Comparison of ENCODE assay signal across 14 mouse cellular contexts in genomic region chr8:126881641-126882140, GRCm38 (mm10).
DNase-seq lines count a peak whose midpoint lies in the region; ATAC-seq and TF ChIP-seq lines count a peak whose summit lies in the region.
"Had no signal": no experiment of that assay in that cellular context is flagged by ENCODE, and none has a peak within 500 bp of the region (broad histone marks: within the 10 kb centered on the region; RNA-seq: fewer than 3 reads in every experiment).

No protein-coding gene starts in this region.

- H3K9ac ChIP-seq in midbrain, embryonic 13.5 days (replicated peaks) = no peak overlapping the region
- H3K9ac ChIP-seq: forebrain, embryonic 12.5 days; hindbrain, embryonic 14.5 days; limb, embryonic 13.5 days; midbrain, embryonic 12.5 days had no signal

- no peaks in the 10 kb centered on the region for H3K27me3 ChIP-seq in heart, embryonic 10.5 days (ENCODE audit: insufficient read depth, poor library complexity, severe bottlenecking)
- H3K27me3 ChIP-seq in spleen, adult 2 months (ENCODE audit: control insufficient read depth, insufficient read depth, low read length) = no peaks in the 10 kb centered on the region
- no peaks in the 10 kb centered on the region for H3K27me3 ChIP-seq in midbrain, embryonic 13.5 days
- H3K27me3 ChIP-seq: forebrain, embryonic 12.5 days; limb, embryonic 13.5 days; midbrain, embryonic 12.5 days had no signal

- peaks cover 42% of the 10 kb centered on the region for H3K4me1 ChIP-seq in heart, embryonic 10.5 days
- H3K4me1 ChIP-seq in spleen, adult 2 months (ENCODE audit: control insufficient read depth, insufficient read depth, insufficient read length) = peaks cover 8% of the 10 kb centered on the region; the same call in 1 of the 2 replicates
- H3K4me1 ChIP-seq in midbrain, embryonic 13.5 days (replicated peaks) = peaks cover 14% of the 10 kb centered on the region

- H3K36me3 ChIP-seq in heart, embryonic 10.5 days = no peaks in the 10 kb centered on the region
- no peaks in the 10 kb centered on the region for H3K36me3 ChIP-seq in spleen, adult 2 months (ENCODE audit: control insufficient read depth, insufficient read depth, low read length)
- no peaks in the 10 kb centered on the region for H3K36me3 ChIP-seq in midbrain, embryonic 13.5 days
- H3K36me3 ChIP-seq: forebrain, embryonic 12.5 days; limb, embryonic 13.5 days; midbrain, embryonic 12.5 days had no signal

- no peak for ATAC-seq in midbrain, embryonic 13.5 days

- no peak overlapping the region for H3K4me3 ChIP-seq in heart, embryonic 10.5 days
- H3K4me3 ChIP-seq in spleen, adult 2 months (ENCODE audit: extremely low read depth, insufficient read depth, insufficient read length) = no peak overlapping the region
- H3K4me3 ChIP-seq in midbrain, embryonic 13.5 days (replicated peaks) = no peak overlapping the region
- H3K4me3 ChIP-seq: forebrain, embryonic 12.5 days; limb, embryonic 13.5 days; midbrain, embryonic 12.5 days had no signal

- intact Hi-C loops in heart, postnatal 25 days (cut with DNase I) = loop anchor here (2.0 kb wide), 1 partner anchor 43 kb away; no protein-coding TSS in a partner anchor

- no peak for TF ChIP-seq CTCF in spleen, adult 2 months (IDR thresholded peaks at IDR 0.05; ENCODE audit: extremely low read depth, insufficient read depth, insufficient read length, insufficient replicate concordance)

- no peaks in the 10 kb centered on the region for H3K9me3 ChIP-seq in heart, embryonic 10.5 days
- no peaks in the 10 kb centered on the region for H3K9me3 ChIP-seq in midbrain, embryonic 13.5 days
- H3K9me3 ChIP-seq: forebrain, embryonic 12.5 days; limb, embryonic 13.5 days; midbrain, embryonic 12.5 days had no signal

- no peak for DNase-seq in heart, embryonic 10.5 days (ENCODE audit: low spot score)
- no peak for DNase-seq in heart, postnatal 25 days (ENCODE audit: low spot score)
- DNase-seq in spleen, adult 2 months (ENCODE audit: low read depth in 1 of 2, low spot score in 2 of 2) = peak in 1 of 2 experiments; percentile 60
- no peak for DNase-seq in spleen, postnatal 10 days (ENCODE audit: low spot score in 2 of 2)
- DNase-seq in fibroblast of lung, adult 2 months (ENCODE audit: low read depth) = peak; percentile 95
- DNase-seq in left cerebral cortex, adult 9 months (ENCODE audit: low spot score in 2 of 2) = no peak
- no peak for DNase-seq in embryo, embryonic 11 days
- DNase-seq: cerebellum, postnatal 25 days; retina, postnatal 1 day had no signal

- WGBS in heart, embryonic 10.5 days = 59% methylated on average over 4 of the region's 4 CpGs
- 65% methylated on average over 4 of the region's 4 CpGs for WGBS in spleen, adult 2 months
- WGBS in midbrain, embryonic 13.5 days = 87% methylated on average over 4 of the region's 4 CpGs

- H3K4me2 ChIP-seq in midbrain, embryonic 13.5 days (replicated peaks) = no peak overlapping the region
- H3K4me2 ChIP-seq: forebrain, embryonic 12.5 days; hindbrain, embryonic 14.5 days; limb, embryonic 13.5 days; midbrain, embryonic 12.5 days had no signal

- H3K27ac ChIP-seq in heart, embryonic 10.5 days = peak overlapping the region; percentile 78
- 0 out of 2 replicates have a peak overlapping the region, but pooled peaks have one; percentile 29 for H3K27ac ChIP-seq in spleen, adult 2 months (ENCODE audit: insufficient read depth, low read length)
- H3K27ac ChIP-seq in midbrain, embryonic 13.5 days = no peak overlapping the region
- H3K27ac ChIP-seq: forebrain, embryonic 12.5 days; hindbrain, embryonic 14.5 days; limb, embryonic 13.5 days; midbrain, embryonic 12.5 days had no signal

- no peak for TF ChIP-seq POLR2A in spleen, adult 2 months (IDR thresholded peaks at IDR 0.05; ENCODE audit: low read depth, low read length)
